Mouse (Mus musculus) liver, embryonic 15.5 days (tissue): ENCODE measurements around the gene Wfdc8. TPM values are rescaled to one million over a fixed set of nuclear protein-coding genes. Genes with fewer than 3 reads are reported as not detected.
"Not testable (repeated sequence)": the region's sequence is repeated elsewhere in the genome, so short reads cannot be mapped to it uniquely, and the experiment has no call there.

Source experiments
- ATAC-seq: fragments of 200-750 bp; cut with Nextera tagmentation; 2 replicates; pipeline ENCODE4 v1.8.0; 2017; ENCODE audit warnings: moderate number of reproducible peaks, mild to moderate bottlenecking, moderate library complexity; ENCODE audit not compliant: insufficient read depth
- H3K27ac ChIP-seq: fragments of 300-500 bp; sonication (generic); replicated peaks from 2 replicates; pipeline ENCODE4 v1.5.1; 2015; ENCODE audit warnings: mild to moderate bottlenecking, inconsistent platforms
- H3K27me3 ChIP-seq: fragments of 300-500 bp; sonication (generic); 2 replicates; pipeline ENCODE4 v1.6.1; 2015; ENCODE audit warnings: mild to moderate bottlenecking, inconsistent platforms
- H3K36me3 ChIP-seq: fragments of 300-500 bp; sonication (generic); replicated peaks from 2 replicates; pipeline ENCODE4 v1.6.1; 2015; ENCODE audit warnings: moderate library complexity, mild to moderate bottlenecking, inconsistent platforms
- H3K4me1 ChIP-seq: fragments of 300-500 bp; sonication (generic); replicated peaks from 2 replicates; pipeline ENCODE4 v1.6.1; 2015; ENCODE audit warnings: inconsistent platforms
- H3K4me2 ChIP-seq: fragments of 300-500 bp; sonication (generic); 2 replicates; pipeline ENCODE4 v1.6.1; 2015; ENCODE audit warnings: moderate library complexity, mild to moderate bottlenecking, inconsistent platforms
- H3K4me3 ChIP-seq: fragments of 300-500 bp; sonication (generic); replicated peaks from 2 replicates; pipeline ENCODE4 v1.5.1; 2015; ENCODE audit warnings: mild to moderate bottlenecking, inconsistent platforms
- H3K9ac ChIP-seq: fragments of 300-500 bp; sonication (generic); 2 replicates; pipeline ENCODE4 v1.6.1; 2015; ENCODE audit warnings: moderate library complexity, mild to moderate bottlenecking, inconsistent platforms
- H3K9me3 ChIP-seq: fragments of 300-500 bp; sonication (generic); replicated peaks from 2 replicates; pipeline ENCODE4 v1.6.1; 2016; ENCODE audit warnings: inconsistent platforms
- WGBS: fragments of 180-500 bp; shearing (Covaris S2); methylation state at CpG from one replicate; pipeline ENCODE4 v1.1.7; 2015; ENCODE audit warnings: mixed read lengths; ENCODE audit not compliant: insufficient replicate concordance; 5-methylcytosine and 5-hydroxymethylcytosine counted together
- polyA plus RNA-seq: library from polyadenylated mRNA; unstranded; fragments of >200 nt; fragmentation: Nextera tagmentation; extraction: Ambion mirVana; gene quantifications from 2 replicates; pipeline ENCODE4 v1.2.1, GENCODE M21; 2015

Wfdc8 gene
- polyA plus RNA-seq, 1 experiment from 2014 or later = not detected

GRCm38 (mm10) chr2:164604411-164604810, 9.0 kb downstream of the Wfdc8 start:
- Histone ChIP-seq H3K4me2 (no peak overlapping the region), H3K4me1 (no peaks in the 10 kb centered on the region), H3K9ac (no peak overlapping the region), H3K27me3 (no peaks in the 10 kb centered on the region), H3K9me3 (no peaks in the 10 kb centered on the region), H3K36me3 (no peaks in the 10 kb centered on the region), H3K27ac (no peak overlapping the region), H3K4me3 (no peak overlapping the region)
- 69% methylated on average over 8 of the region's 8 CpGs for WGBS
- no peak for ATAC-seq

- no peak overlapping the region for H3K9ac ChIP-seq
- H3K27ac ChIP-seq = no peak overlapping the region
- 61% methylated on average over 3 of the region's 3 CpGs for WGBS
- H3K36me3 ChIP-seq = no peaks in the 10 kb centered on the region
- H3K4me2 ChIP-seq = no peak overlapping the region
- ATAC-seq = no peak
- H3K4me3 ChIP-seq = no peak overlapping the region
- no peaks in the 10 kb centered on the region for H3K9me3 ChIP-seq
- no peaks in the 10 kb centered on the region for H3K27me3 ChIP-seq
- no peaks in the 10 kb centered on the region for H3K4me1 ChIP-seq
Measured at GRCm38 (mm10) chr2:164603482-164603881, 9.9 kb downstream of the Wfdc8 start.

- H3K36me3 ChIP-seq = no peaks in the 10 kb centered on the region
- no peaks in the 10 kb centered on the region for H3K9me3 ChIP-seq
- ATAC-seq = no peak
- H3K4me2 ChIP-seq = no peak overlapping the region
- WGBS = 49% methylated on average over 3 of the region's 3 CpGs
- H3K4me3 ChIP-seq = no peak overlapping the region
- H3K27ac ChIP-seq = no peak overlapping the region
- no peaks in the 10 kb centered on the region for H3K4me1 ChIP-seq
- H3K27me3 ChIP-seq = no peaks in the 10 kb centered on the region
- H3K9ac ChIP-seq = no peak overlapping the region
Measured at GRCm38 (mm10) chr2:164600179-164600578, 13.2 kb downstream of the Wfdc8 start.

GRCm38 (mm10) chr2:164593494-164593893, 19.9 kb downstream of the Wfdc8 start, which contains the start of gene Eppin:
Gene Eppin (minus strand): TSS chr2:164593594.
- WGBS = 45% methylated on average over 4 of the region's 4 CpGs
- H3K36me3 ChIP-seq = no peaks in the 10 kb centered on the region
- H3K4me1 ChIP-seq = no peaks in the 10 kb centered on the region
- no peak within 1 kb of the TSS for H3K27ac ChIP-seq
- H3K4me3 ChIP-seq = no peak within 1 kb of the TSS
- no peaks in the 10 kb centered on the region for H3K27me3 ChIP-seq
- no peaks in the 10 kb centered on the region for H3K9me3 ChIP-seq
- ATAC-seq = no peak
- H3K9ac ChIP-seq = no peak within 1 kb of the TSS
- no peak within 1 kb of the TSS for H3K4me2 ChIP-seq

GRCm38 (mm10) chr2:164592014-164592413, 21.4 kb downstream of the Wfdc8 start:
- WGBS = 5% methylated on average over 4 of the region's 4 CpGs
- ATAC-seq = no peak
- Histone ChIP-seq H3K4me2 (no peak overlapping the region), H3K4me1 (no peaks in the 10 kb centered on the region), H3K9ac (no peak overlapping the region), H3K4me3 (no peak overlapping the region), H3K27me3 (no peaks in the 10 kb centered on the region), H3K36me3 (no peaks in the 10 kb centered on the region), H3K9me3 (no peaks in the 10 kb centered on the region), H3K27ac (no peak overlapping the region)

- not testable (repeated sequence) for H3K9ac ChIP-seq, ATAC-seq, H3K9me3 ChIP-seq, H3K36me3 ChIP-seq, H3K4me2 ChIP-seq, H3K4me1 ChIP-seq, H3K27ac ChIP-seq, H3K27me3 ChIP-seq, H3K4me3 ChIP-seq
- 53% methylated on average over 13 of the region's 13 CpGs for WGBS
Measured at GRCm38 (mm10) chr2:164585025-164585725, 28.3 kb downstream of the Wfdc8 start, which contains the start of gene Wfdc6a. Gene Wfdc6a (minus strand): TSS chr2:164585447.

- not testable (repeated sequence) for H3K27me3 ChIP-seq, H3K4me3 ChIP-seq, H3K9me3 ChIP-seq, H3K4me1 ChIP-seq, H3K36me3 ChIP-seq, H3K9ac ChIP-seq, H3K27ac ChIP-seq, H3K4me2 ChIP-seq, ATAC-seq
- 52% methylated on average over 6 of the region's 6 CpGs for WGBS
Measured at GRCm38 (mm10) chr2:164573359-164573758, 40.1 kb downstream of the Wfdc8 start, which contains the start of gene Spint3. Gene Spint3 (minus strand): TSS chr2:164573459.

GRCm38 (mm10) chr2:164567460-164567859, 46.0 kb downstream of the Wfdc8 start:
- Histone ChIP-seq H3K9me3 (no peaks in the 10 kb centered on the region), H3K4me3 (no peak overlapping the region), H3K9ac (no peak overlapping the region), H3K4me1 (no peaks in the 10 kb centered on the region), H3K36me3 (no peaks in the 10 kb centered on the region), H3K27ac (no peak overlapping the region), H3K27me3 (peaks cover 26% of the 10 kb centered on the region), H3K4me2 (no peak overlapping the region)
- ATAC-seq = no peak
- WGBS = 53% methylated on average over 5 of the region's 5 CpGs

- H3K27me3 ChIP-seq = peaks cover 31% of the 10 kb centered on the region
- no peak overlapping the region for H3K27ac ChIP-seq
- H3K4me1 ChIP-seq = no peaks in the 10 kb centered on the region
- no peaks in the 10 kb centered on the region for H3K9me3 ChIP-seq
- no peak overlapping the region for H3K9ac ChIP-seq
- WGBS = 53% methylated on average over 2 of the region's 2 CpGs
- no peak overlapping the region for H3K4me2 ChIP-seq
- no peaks in the 10 kb centered on the region for H3K36me3 ChIP-seq
- no peak overlapping the region for H3K4me3 ChIP-seq
- no peak for ATAC-seq
Measured at GRCm38 (mm10) chr2:164566997-164567396, 46.4 kb downstream of the Wfdc8 start.

GRCm38 (mm10) chr2:164564346-164564745, 49.1 kb downstream of the Wfdc8 start:
- Histone ChIP-seq H3K27me3 (peaks cover 42% of the 10 kb centered on the region), H3K4me1 (no peaks in the 10 kb centered on the region), H3K36me3 (no peaks in the 10 kb centered on the region), H3K9ac (no peak overlapping the region), H3K4me3 (no peak overlapping the region), H3K9me3 (no peaks in the 10 kb centered on the region), H3K4me2 (no peak overlapping the region), H3K27ac (no peak overlapping the region)
- no peak for ATAC-seq
- 44% methylated on average over 5 of the region's 5 CpGs for WGBS

- Histone ChIP-seq H3K4me3 (peak overlapping the region; percentile 28), H3K9me3 (no peaks in the 10 kb centered on the region), H3K36me3 (no peaks in the 10 kb centered on the region), H3K9ac (no peak overlapping the region), H3K4me1 (no peaks in the 10 kb centered on the region), H3K4me2 (peak overlapping the region; percentile 62), H3K27ac (no peak overlapping the region), H3K27me3 (peaks cover 42% of the 10 kb centered on the region)
- no peak for ATAC-seq
- 2% methylated on average over 32 of the region's 32 CpGs for WGBS
Measured at GRCm38 (mm10) chr2:164563339-164564038, 49.9 kb downstream of the Wfdc8 start.
